Mouse (Mus musculus) MEL (cell line): ENCODE results near the gene Parva.

ENCODE experiments used
- CTCF ChIP-seq, 3 experiments: IDR thresholded peaks in 2 of 3; conservative IDR thresholded peaks in 1 of 3; 2 replicates each; pipeline ENCODE4 v1.5.1; 2011 to 2012; ENCODE audit warnings: low read length in 3 of 3, low read depth in 2 of 3, mild to moderate bottlenecking in 2 of 3, improper control_type of control experiment in 1 of 3, inconsistent platforms in 1 of 3, mixed read lengths in 1 of 3, moderate library complexity in 1 of 3; ENCODE audit not compliant: control insufficient read depth in 1 of 3, insufficient read depth in 1 of 3, poor library complexity in 1 of 3, severe bottlenecking in 1 of 3
- POLR2A ChIP-seq, 2 experiments: IDR thresholded peaks; 2 replicates each; pipeline ENCODE4 v1.6.1; 2011 to 2012; ENCODE audit warnings: low read length in 2 of 2, mild to moderate bottlenecking in 2 of 2, control low read depth in 1 of 2, improper control_type of control experiment in 1 of 2, low read depth in 1 of 2, moderate library complexity in 1 of 2; ENCODE audit not compliant: control insufficient read depth in 1 of 2, insufficient read depth in 1 of 2, poor library complexity in 1 of 2

DNA sequence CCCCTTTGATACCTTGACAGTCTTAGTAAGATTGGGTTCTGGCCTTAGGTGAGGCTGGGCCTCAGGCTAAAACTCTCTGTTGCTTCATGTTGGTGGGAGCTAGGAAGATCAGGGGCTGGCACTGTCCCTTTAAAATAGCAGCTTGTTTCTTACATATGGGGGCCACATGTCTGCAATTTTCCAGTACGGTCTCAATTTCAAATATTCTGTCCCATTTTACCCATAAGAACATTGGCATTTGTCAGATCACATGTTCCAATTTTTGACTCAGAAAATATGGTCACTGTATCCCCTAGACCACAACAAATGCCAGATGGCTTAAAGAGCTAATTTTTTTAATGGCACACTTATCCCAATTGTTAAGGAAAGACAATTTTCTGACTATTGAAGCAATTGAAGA is 85.6 kb downstream of the Parva start:
- TF ChIP-seq CTCF (IDR thresholded peaks at IDR 0.05 in 2 of 3, conservative IDR thresholded peaks at IDR 0.05 in 1 of 3; ENCODE audit: control insufficient read depth in 1 of 3, insufficient read depth in 1 of 3, low read depth in 2 of 3, low read length in 3 of 3, poor library complexity in 1 of 3, severe bottlenecking in 1 of 3) (no peak), POLR2A (IDR thresholded peaks at IDR 0.05; ENCODE audit: control insufficient read depth in 1 of 2, insufficient read depth in 1 of 2, low read depth in 1 of 2, low read length in 2 of 2, poor library complexity in 1 of 2) (no peak)
